In genomic region chr17:86870586-86870985, GRCm38 (mm10) we compare ENCODE assay signal across 33 mouse cellular contexts. TPM values are rescaled to one million over a fixed set of nuclear protein-coding genes. Genes with fewer than 3 reads are reported as not detected.
"Had no signal": no experiment of that assay in that cellular context is flagged by ENCODE, and none has a peak within 500 bp of the region (broad histone marks: within the 10 kb centered on the region; RNA-seq: fewer than 3 reads in every experiment).

No protein-coding gene starts in this region.

- H3K9ac ChIP-seq: liver, embryonic 13.5 days had no signal

- DNase-seq: kidney, adult 11 months; kidney, adult 9 months; kidney, postnatal 25 days; layer of hippocampus, adult 9-11 months; layer of hippocampus, postnatal 36 days; liver, embryonic 13.5 days; lung, adult 2 months; lung, postnatal 14 days; lung, postnatal 4 days; right cerebral cortex, postnatal 4 days; thymus, adult 2 months; thymus, postnatal 14 days; thymus, postnatal 4 days had no signal

- H3K4me1 ChIP-seq: liver, embryonic 13.5 days had no signal

- H3K9me3 ChIP-seq: liver, embryonic 13.5 days had no signal

- H3K27me3 ChIP-seq: liver, embryonic 13.5 days had no signal

- H3K36me3 ChIP-seq: liver, embryonic 13.5 days had no signal

- H3K4me3 ChIP-seq: layer of hippocampus, adult 2 months; left cerebral cortex, adult 2 months; liver, embryonic 13.5 days had no signal

- H3K27ac ChIP-seq: layer of hippocampus, adult 2 months; left cerebral cortex, adult 2 months; liver, embryonic 13.5 days; stomach, postnatal 0 days had no signal

- H3K4me2 ChIP-seq: liver, embryonic 13.5 days; midbrain, embryonic 11.5 days had no signal

- ATAC-seq: midbrain, embryonic 16.5 days had no signal

RNA-seq across cellular contexts. Expression of gene Tmem247, which starts 46.6 kb away (rescaled TPM):
- total RNA-seq: layer of hippocampus, adult 2 months; layer of hippocampus, postnatal 36 days; left cerebral cortex, adult 2 months; left cerebral cortex, postnatal 10 days; left cerebral cortex, postnatal 36 days; liver, adult 2 months; megakaryocyte progenitor cell, adult 5-6 weeks; megakaryocyte-erythroid progenitor cell, adult 5-6 weeks; monocyte, adult 5-6 weeks had no signal
- polyA plus RNA-seq: kidney, embryonic 16.5 days; large intestine, adult 2 months; limb, embryonic 11.5 days; limb, embryonic 14.5 days; liver, adult 2 months; liver, embryonic 13.5 days; liver, embryonic 16.5 days; lung, adult 2 months; lung, embryonic 16.5 days; midbrain, embryonic 11.5 days; midbrain, embryonic 16.5 days; neural tube, embryonic 11.5 days; neural tube, embryonic 14.5 days; stomach, embryonic 14.5 days; stomach, postnatal 0 days; thymus, adult 2 months had no signal
